Mouse (Mus musculus): ENCODE measurements at regions not wholly inside any gene's neighbourhood (a gene's known extent, or its start where the extent isn't known, plus 50 kb on each side); places are given as distances from the start of the nearest gene placed in this dataset.
A peak's percentile ranks its signal among the peaks of the same experiment; 100 is the strongest.

DNA sequence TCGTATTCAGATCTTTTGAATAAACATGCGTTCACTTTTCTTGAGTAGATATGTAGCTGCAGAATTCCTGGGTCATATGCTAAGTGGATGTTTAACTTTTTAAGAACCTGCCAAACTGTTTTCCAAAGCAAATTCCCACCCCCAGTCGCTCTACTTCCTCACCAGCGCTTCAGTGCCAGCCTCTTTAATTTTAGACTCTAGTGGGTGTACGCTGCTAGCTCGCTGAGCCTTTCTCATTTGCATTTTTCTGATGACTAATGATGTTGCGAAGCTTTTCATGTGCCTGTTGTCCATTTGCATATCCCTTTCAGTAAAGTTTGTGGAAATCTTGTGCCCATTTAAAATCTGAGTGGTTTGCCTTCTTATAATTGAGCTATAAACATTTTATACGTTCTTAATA lies 84.3 kb upstream of the Trio start:
- DNase-seq (ENCODE audit: extremely low read depth): peak; percentile 75
- in situ Hi-C loops (cut with MboI; ENCODE audit: low pct_ligation_motif_present, low pct_unique_long_range_greater_than_20kb, low sequenced_read_pairs) (no loop called here), dilution Hi-C loops (cut with MboI; ENCODE audit: extremely low pct_ligation_motif_present, extremely low pct_unique_long_range_greater_than_20kb, low sequenced_read_pairs) (no loop called here)
- Histone ChIP-seq H3K4me1 (ENCODE audit: control insufficient read depth in 1 of 2, insufficient read depth in 2 of 2) (peaks cover 0 to 26% of the 10 kb centered on the region in 2 experiments; a peak in 2 of 4 replicates), H3K9ac (ENCODE audit: insufficient read depth, low read depth) (no peak overlapping the region), H3K4me3 (replicated peaks in 1 of 3; ENCODE audit: low read depth in 2 of 3, low read length in 2 of 3, poor library complexity in 1 of 3) (no peak overlapping the region), H3K27ac (ENCODE audit: insufficient read depth, low read depth) (no peak overlapping the region), H3K36me3 (replicated peaks in 1 of 2; ENCODE audit: control insufficient read depth in 1 of 2, insufficient read depth in 1 of 2, low read length in 1 of 2) (no peaks in the 10 kb centered on the region), H3K27me3 (replicated peaks) (no peaks in the 10 kb centered on the region), H3K4me2 (ENCODE audit: insufficient read depth, low read depth, poor library complexity, severe bottlenecking) (peak overlapping the region; percentile 36; the same call in 1 of the 2 replicates), H3K79me2 (replicated peaks; ENCODE audit: control insufficient read depth, extremely low read depth, insufficient read depth, poor library complexity, severe bottlenecking) (no peaks in the 10 kb centered on the region), H3K9me3 (replicated peaks; ENCODE audit: low read length) (no peaks in the 10 kb centered on the region)
- TF ChIP-seq PAX5 (IDR thresholded peaks at IDR 0.05; ENCODE audit: low read length): no peak
- TF ChIP-seq UBTF (IDR thresholded peaks at IDR 0.05; ENCODE audit: low read depth, low read length): no peak
- 0 out of 2 replicates have a peak, but pooled peaks have one; percentile 26 for TF ChIP-seq MEF2A (IDR thresholded peaks at IDR 0.05; ENCODE audit: borderline replicate concordance, low read depth, low read length)
- no peak for TF ChIP-seq TBP (conservative IDR thresholded peaks at IDR 0.05; ENCODE audit: low read depth, low read length)
- no peak for TF ChIP-seq E2F4 (IDR thresholded peaks at IDR 0.05; ENCODE audit: insufficient replicate concordance, low read depth, low read length)
- no peak for TF ChIP-seq ZNF384 (IDR thresholded peaks at IDR 0.05; ENCODE audit: low read depth, low read length)
- no peak for TF ChIP-seq RAD21 (IDR thresholded peaks at IDR 0.05; ENCODE audit: low read depth, low read length)
- peak; percentile 70 for TF ChIP-seq BHLHE40 (IDR thresholded peaks at IDR 0.05; ENCODE audit: low read depth, low read length)
- no peak for TF ChIP-seq JUND (conservative IDR thresholded peaks at IDR 0.05; ENCODE audit: low read depth, low read length)
- TF ChIP-seq TCF12 (IDR thresholded peaks at IDR 0.05; ENCODE audit: low read depth, low read length): no peak
- no peak for TF ChIP-seq MAFK (IDR thresholded peaks at IDR 0.05; ENCODE audit: insufficient replicate concordance, low read length)
- no peak for TF ChIP-seq KAT2A (IDR thresholded peaks at IDR 0.05; ENCODE audit: insufficient replicate concordance, low read length)
- peak; percentile 48; the same call in 1 of the 2 replicates for TF ChIP-seq ETS1 (conservative IDR thresholded peaks at IDR 0.05; ENCODE audit: low read depth, low read length)
- TF ChIP-seq POLR2A (IDR thresholded peaks at IDR 0.05; ENCODE audit: low read depth, low read length): no peak
- TF ChIP-seq SIN3A (IDR thresholded peaks at IDR 0.05; ENCODE audit: low read length): no peak

DNA sequence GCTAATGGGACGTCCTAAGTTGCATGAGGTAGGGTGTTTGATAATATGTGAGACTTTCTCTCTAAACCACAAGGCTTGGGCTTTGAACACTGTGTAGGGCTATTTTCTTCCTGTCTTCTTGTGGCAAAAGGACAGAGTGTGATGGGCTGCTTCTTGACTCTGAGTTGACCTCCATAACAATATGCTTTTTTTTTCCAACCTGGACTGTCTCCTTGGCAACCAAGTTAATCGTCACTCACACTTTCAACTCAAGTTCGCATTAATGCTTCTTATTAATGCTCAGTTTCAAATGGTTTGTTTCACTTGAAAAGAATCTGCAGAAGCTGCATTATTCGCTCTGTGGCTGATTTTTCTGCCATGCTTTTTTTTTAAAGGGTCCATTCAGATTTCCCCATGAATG lies 87.8 kb upstream of the Trio start:
- Histone ChIP-seq H3K4me1 (ENCODE audit: control insufficient read depth in 1 of 2, insufficient read depth in 2 of 2) (peaks cover 0 to 19% of the 10 kb centered on the region in 2 experiments; a peak in 2 of 4 replicates), H3K36me3 (replicated peaks in 1 of 2; ENCODE audit: control insufficient read depth in 1 of 2, insufficient read depth in 1 of 2, low read length in 1 of 2) (no peaks in the 10 kb centered on the region), H3K9me3 (replicated peaks; ENCODE audit: low read length) (no peaks in the 10 kb centered on the region), H3K9ac (ENCODE audit: insufficient read depth, low read depth) (no peak overlapping the region), H3K4me2 (ENCODE audit: insufficient read depth, low read depth, poor library complexity, severe bottlenecking) (no peak overlapping the region), H3K27me3 (replicated peaks) (no peaks in the 10 kb centered on the region), H3K4me3 (replicated peaks in 1 of 3; ENCODE audit: low read depth in 2 of 3, low read length in 2 of 3, poor library complexity in 1 of 3) (no peak overlapping the region), H3K79me2 (replicated peaks; ENCODE audit: control insufficient read depth, extremely low read depth, insufficient read depth, poor library complexity, severe bottlenecking) (no peaks in the 10 kb centered on the region), H3K27ac (ENCODE audit: insufficient read depth, low read depth) (no peak overlapping the region)
- TF ChIP-seq USF2 (conservative IDR thresholded peaks at IDR 0.05; ENCODE audit: low read depth, low read length): no peak
- TF ChIP-seq NELFE (IDR thresholded peaks at IDR 0.05; ENCODE audit: low read depth, low read length): no peak
- TF ChIP-seq BHLHE40 (IDR thresholded peaks at IDR 0.05; ENCODE audit: low read depth, low read length): no peak
- no peak for TF ChIP-seq JUND (conservative IDR thresholded peaks at IDR 0.05; ENCODE audit: low read depth, low read length)
- no peak for TF ChIP-seq RCOR1 (conservative IDR thresholded peaks at IDR 0.05; ENCODE audit: low read depth, low read length)
- no peak for TF ChIP-seq CHD2 (IDR thresholded peaks at IDR 0.05; ENCODE audit: low read length)
- no peak for TF ChIP-seq ETS1 (conservative IDR thresholded peaks at IDR 0.05; ENCODE audit: low read depth, low read length)
- no peak for TF ChIP-seq MEF2A (IDR thresholded peaks at IDR 0.05; ENCODE audit: borderline replicate concordance, low read depth, low read length)
- no peak for TF ChIP-seq SMC3 (IDR thresholded peaks at IDR 0.05; ENCODE audit: low read depth, low read length)
- no peak for TF ChIP-seq ZMIZ1 (IDR thresholded peaks at IDR 0.05; ENCODE audit: low read depth, low read length)
- no peak for TF ChIP-seq NRF1 (IDR thresholded peaks at IDR 0.05; ENCODE audit: low read depth, low read length)
- no peak for TF ChIP-seq SIN3A (IDR thresholded peaks at IDR 0.05; ENCODE audit: low read length)
- no peak for TF ChIP-seq CHD1 (IDR thresholded peaks at IDR 0.05; ENCODE audit: low read depth, low read length)
- dilution Hi-C loops (cut with MboI; ENCODE audit: extremely low pct_ligation_motif_present, extremely low pct_unique_long_range_greater_than_20kb, low sequenced_read_pairs): no loop called here
- no peak for DNase-seq (ENCODE audit: extremely low read depth)
- in situ Hi-C loops (cut with MboI; ENCODE audit: low pct_ligation_motif_present, low pct_unique_long_range_greater_than_20kb, low sequenced_read_pairs): no loop called here
